Mouse (Mus musculus): Measurements from ENCODE around the gene Ccl25.
"Not testable (repeated sequence)": the region's sequence is repeated elsewhere in the genome, so short reads cannot be mapped to it uniquely, and the experiment has no call there.

The Ccl25 gene

DNA sequence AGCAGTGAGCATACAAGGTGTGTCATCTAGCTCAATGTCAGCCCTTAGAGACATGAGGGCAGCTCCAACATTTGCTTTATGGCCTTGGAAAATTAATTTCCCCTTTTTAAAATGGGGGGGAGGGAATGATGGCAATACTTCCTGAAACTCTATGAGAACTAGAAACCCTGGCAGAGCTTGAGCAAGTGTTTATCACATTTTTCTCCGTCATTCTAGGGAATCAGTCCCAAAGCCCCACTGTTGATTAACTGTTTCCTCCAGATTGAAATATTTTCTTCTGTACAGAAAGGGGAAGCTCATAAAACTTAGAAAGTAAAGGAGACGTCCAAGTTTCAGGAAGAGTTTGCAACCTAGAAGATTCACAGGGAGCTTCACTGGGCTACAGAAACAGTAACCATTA, 10.7 kb downstream of the Ccl25 start:
- CTCF ChIA-PET = no interaction called here

DNA sequence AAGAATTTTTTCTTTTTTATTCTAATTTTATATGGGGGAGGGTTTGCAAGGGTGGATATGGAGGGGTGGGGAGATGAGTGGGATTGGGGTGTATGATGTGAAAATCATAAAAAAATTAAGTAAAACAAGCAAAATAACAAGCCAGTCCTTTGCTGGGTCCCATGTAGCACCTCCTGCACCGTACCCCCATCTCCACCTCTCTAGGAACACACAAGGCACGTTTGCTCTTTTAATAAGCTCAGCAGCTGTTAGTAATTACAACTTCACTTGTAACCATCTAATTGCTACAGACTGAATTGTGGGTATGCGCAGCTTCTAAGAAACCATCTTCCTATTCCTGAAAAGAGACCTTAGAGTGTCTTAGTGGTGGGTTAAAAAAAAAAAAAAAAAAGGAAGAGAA, 15.2 kb downstream of the Ccl25 start:
- CTCF ChIA-PET = interaction anchor here (0.6 kb wide), 1 partner anchor 200 kb away, joined by 4 read pairs; no protein-coding TSS in a partner anchor

DNA sequence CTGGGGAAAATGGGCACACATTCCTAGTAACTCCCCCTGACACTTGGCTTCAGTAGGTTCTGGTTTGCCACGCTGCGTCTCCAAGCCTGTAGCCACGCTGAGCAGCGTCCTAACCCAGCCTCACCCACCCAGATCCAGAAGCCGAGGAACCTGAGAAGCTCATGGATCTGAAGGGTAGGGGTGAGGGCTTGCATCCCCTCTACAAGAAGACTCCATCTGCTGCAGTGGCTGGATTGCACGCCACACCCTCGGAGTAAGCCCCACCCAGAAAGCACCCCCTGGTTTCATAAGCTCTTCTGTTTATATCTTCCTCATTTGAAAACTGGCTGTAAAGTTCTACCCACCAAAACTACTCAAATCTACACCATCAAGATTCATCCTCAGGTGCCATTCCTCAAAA, 22.7 kb downstream of the Ccl25 start:
- CTCF ChIA-PET = no interaction called here

- CTCF ChIA-PET = no interaction called here
These were observed 23.3 kb downstream of the Ccl25 start for GRCm38 (mm10) chr8:4348275-4348674.

- CTCF ChIA-PET = no interaction called here
These were observed 24.3 kb downstream of the Ccl25 start for GRCm38 (mm10) chr8:4349335-4349734.

- CTCF ChIA-PET = no interaction called here
These were observed 25.6 kb downstream of the Ccl25 start for GRCm38 (mm10) chr8:4350618-4351017.

DNA sequence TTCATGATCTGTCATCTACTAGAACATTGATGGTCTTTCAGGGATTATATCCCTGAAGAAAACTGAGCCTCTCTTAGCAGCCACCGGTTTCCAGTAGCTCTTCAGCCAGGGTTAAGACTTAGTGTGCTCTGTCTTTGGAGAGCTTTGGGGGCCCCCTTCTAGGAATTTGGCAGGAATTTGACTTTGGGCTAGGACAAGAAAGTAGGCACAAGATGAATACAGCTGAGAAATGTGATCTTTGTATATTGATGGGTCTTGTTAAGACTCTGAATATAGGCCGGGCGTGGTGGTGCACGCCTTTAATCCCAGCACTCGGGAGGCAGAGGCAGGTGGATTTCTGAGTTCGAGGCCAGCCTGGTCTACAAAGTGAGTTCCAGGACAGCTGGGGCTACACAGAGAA, 27.6 kb downstream of the Ccl25 start:
- CTCF ChIA-PET = not testable (repeated sequence)

- CTCF ChIA-PET = no interaction called here
These were observed 28.7 kb downstream of the Ccl25 start for GRCm38 (mm10) chr8:4353741-4354140.

- CTCF ChIA-PET = no interaction called here
These were observed 29.5 kb downstream of the Ccl25 start for GRCm38 (mm10) chr8:4354516-4354915.

GRCm38 (mm10) chr8:4355455-4355854, 30.4 kb downstream of the Ccl25 start:
- CTCF ChIA-PET = interaction anchor here (0.5 kb wide), 1 partner anchor 10 kb away, joined by 12 read pairs; no protein-coding TSS in a partner anchor

GRCm38 (mm10) chr8:4359362-4359761, 34.4 kb downstream of the Ccl25 start:
- CTCF ChIA-PET = no interaction called here

DNA sequence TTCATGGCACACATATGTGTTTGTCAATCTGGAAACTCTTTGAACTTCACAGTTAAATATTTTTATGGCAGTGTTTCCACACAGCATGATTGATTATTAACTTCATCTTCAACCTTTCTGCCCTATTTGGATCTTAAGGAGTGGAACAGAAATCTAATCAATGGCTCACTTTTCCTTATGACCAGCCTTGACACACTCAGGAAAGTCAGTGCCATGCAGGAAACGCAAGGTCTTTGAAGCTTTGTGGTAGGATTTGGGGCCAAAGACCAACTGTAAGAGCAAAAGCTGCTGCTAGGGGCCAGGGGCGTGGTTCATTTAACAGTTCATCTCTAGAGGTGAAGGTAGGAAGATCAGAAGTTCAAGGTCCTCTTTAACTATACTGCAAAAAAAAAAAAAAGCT, 35.9 kb downstream of the Ccl25 start:
- CTCF ChIA-PET = no interaction called here

DNA sequence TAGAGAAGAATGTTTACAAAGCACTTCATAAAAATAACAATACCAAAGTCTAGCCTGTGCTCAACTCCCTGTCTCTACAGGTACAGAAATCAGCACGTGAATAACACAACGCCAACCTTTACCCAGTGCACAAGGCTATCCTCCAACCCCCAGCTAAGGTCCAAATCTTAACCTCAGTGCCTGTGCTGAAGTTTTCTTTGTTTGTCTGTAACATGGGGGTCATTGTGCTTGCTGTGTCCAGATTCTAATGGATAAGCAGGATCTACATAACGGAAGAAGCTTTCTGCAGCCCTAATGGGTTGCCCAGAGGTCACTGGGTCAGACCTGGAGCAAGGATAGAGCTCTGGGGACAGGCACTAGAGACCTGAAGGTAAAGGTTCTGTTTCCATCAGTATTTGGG, 41.2 kb downstream of the Ccl25 start:
- CTCF ChIA-PET = no interaction called here

DNA sequence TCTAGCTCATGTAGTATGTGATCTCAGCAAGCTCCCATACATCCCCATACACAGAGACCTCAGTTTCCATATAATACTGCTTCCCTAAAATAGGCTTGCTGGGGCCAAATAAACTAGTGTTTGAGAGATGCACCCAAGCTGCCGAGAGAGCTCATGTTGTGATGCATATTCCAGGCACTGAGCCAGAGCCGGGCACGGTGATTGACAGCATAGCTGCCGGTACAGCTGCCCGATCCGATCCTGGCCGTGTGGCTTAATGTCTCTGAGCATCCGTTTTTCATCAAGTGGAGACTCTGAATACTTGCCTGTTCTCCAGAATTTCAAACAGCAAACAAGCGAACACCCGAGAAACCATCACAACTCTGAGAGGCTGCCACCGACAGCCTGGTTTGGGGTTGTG, 42.8 kb downstream of the Ccl25 start:
- CTCF ChIA-PET = interaction anchor here (0.5 kb wide), 1 partner anchor 226 kb away, joined by 3 read pairs; no protein-coding TSS in a partner anchor

- CTCF ChIA-PET = no interaction called here
These were observed 43.5 kb downstream of the Ccl25 start for GRCm38 (mm10) chr8:4368470-4368869.

- CTCF ChIA-PET = interaction anchor here (1.0 kb wide), 1 partner anchor 230 kb away, joined by 3 read pairs; no protein-coding TSS in a partner anchor
These were observed 45.1 kb downstream of the Ccl25 start for GRCm38 (mm10) chr8:4370078-4370477.

- CTCF ChIA-PET = interaction anchor here (0.6 to 0.7 kb wide), 4 partner anchors 41 to 148 kb away, joined by 4 to 14 read pairs (median 8); no protein-coding TSS in a partner anchor
These were observed 47.6 kb downstream of the Ccl25 start for GRCm38 (mm10) chr8:4372657-4373056.

DNA sequence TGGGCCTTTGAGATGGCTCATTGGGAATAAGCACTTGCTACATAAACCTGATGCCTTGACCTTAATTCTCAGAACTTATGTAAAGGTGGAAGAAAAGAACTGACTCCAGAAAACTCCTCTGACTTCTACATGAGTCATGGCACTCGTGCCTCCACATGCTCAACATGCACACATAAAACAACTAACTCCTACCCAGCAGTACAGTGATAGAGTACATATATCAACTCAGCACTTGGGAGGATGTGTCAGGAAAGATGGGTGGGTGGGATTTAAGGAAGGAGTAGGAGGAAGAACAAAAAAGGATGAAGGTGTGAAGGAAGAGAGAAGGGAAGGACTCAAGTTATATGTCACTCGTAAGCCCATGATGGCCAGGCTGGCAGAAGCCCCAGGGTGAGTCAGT, 76.4 kb downstream of the Ccl25 start:
- CTCF ChIA-PET = no interaction called here

DNA sequence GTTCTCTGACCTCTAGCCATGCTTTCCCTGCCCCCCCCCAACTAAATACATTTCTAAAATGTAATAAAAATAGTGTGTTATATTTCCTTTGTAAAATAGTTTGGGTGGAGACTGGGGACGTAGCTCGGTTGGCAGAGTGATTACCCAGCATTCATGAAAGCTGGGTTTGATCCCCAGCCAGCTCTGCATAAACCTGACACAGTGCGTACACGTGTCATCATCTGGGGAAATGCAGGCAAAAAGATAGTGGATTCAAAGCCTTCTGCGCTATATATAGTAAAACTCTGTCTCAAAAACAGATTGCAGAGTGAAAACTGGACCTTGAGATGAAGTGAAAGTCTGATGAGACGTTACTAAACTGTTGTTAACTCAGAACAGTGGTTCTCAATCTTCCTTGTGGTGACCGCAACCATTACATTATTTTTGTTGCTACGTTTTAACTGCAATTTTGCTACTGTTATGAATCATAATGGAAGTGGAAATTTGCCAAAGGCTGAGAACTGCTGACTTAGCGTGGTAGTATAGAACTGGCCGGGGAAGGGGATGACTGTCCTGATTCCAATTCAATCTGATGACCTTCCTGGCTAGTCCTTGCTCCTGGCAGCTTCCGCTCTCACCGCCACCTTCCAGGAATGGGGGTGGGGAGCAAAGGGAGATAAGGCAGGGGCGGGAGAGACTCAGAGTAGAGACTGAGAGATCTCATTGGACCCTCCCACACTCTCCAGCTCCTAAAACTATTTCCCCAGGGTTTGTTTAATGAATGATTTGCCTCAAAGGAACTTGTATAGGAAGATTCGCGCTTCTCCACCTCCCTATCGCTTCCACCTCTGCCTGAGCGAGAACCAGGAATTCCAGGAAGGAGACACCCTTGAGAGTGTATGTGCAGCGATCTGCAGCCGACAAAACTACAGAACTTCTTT, 79.2 kb downstream of the Ccl25 start:
- CTCF ChIA-PET = no interaction called here

DNA sequence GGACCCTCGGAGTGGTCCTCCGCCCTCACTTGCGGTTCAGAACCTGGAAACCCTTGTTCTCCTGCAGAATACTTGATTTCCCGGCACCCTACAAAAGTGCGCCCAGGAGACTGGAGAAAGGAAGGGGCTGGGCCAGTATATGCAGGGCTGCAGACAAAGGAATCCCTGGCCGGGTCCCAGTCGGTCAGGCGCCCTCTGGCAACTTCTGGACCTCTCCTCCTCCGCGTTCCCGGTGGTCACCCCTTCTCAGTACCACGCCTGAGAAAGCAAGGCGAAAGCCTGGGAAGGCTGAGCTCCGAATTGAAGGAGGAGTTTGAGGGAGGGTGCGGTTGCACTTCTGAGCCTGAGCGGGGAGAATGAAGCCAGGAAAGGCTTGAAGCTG, 79.9 kb downstream of the Ccl25 start:
- CTCF ChIA-PET = no interaction called here

DNA sequence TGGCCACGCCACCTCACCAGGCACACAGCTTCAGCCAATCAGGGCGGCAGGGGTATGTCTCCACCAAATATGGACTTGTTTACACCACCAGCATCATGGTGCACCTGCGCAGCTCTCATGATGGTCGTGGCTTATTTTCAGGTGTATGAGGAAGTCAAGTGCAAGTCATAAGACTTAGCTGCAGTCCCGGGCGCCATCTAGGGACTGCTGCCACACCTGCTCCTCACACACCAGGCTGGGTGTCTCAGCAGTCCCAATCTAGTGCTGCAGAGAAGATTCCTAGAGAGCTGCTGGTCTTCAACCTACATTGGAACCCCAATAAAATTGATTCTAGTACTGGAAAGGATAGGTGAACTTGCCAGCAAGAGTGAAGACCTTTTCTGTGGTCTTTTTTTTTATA, 83.4 kb downstream of the Ccl25 start:
- CTCF ChIA-PET = not testable (repeated sequence)
